Comparison of ENCODE assay signal across 25 mouse cellular contexts in genomic region chr11:59519741-59520495, GRCm38 (mm10). TPM values are rescaled to one million over a fixed set of nuclear protein-coding genes. Genes with fewer than 3 reads are reported as not detected.
DNase-seq lines count a peak whose midpoint lies in the region; ATAC-seq and TF ChIP-seq lines count a peak whose summit lies in the region.
"Had no signal": no experiment of that assay in that cellular context is flagged by ENCODE, and none has a peak within 500 bp of the region (broad histone marks: within the 10 kb centered on the region; RNA-seq: fewer than 3 reads in every experiment).

No protein-coding gene starts in this region.

- no peak overlapping the region for H3K4me3 ChIP-seq in liver, adult 2 months (ENCODE audit: insufficient read depth, low read depth, low read length)
- H3K4me3 ChIP-seq in ES-Bruce4 (ENCODE audit: low read depth, low read length), result no peak overlapping the region; the same call in 1 of the 2 replicates
- no peak overlapping the region for H3K4me3 ChIP-seq in stomach, embryonic 15.5 days (replicated peaks)
- H3K4me3 ChIP-seq in midbrain, embryonic 11.5 days (ENCODE audit: low read depth, low read length), result no peak overlapping the region
- H3K4me3 ChIP-seq: heart, embryonic 13.5 days; hindbrain, embryonic 15.5 days had no signal

- H3K27me3 ChIP-seq in liver, adult 2 months (ENCODE audit: control insufficient read depth, insufficient read depth, low read length), result no peaks in the 10 kb centered on the region
- H3K27me3 ChIP-seq in ES-Bruce4 (ENCODE audit: control insufficient read depth, insufficient read depth, low read length, poor library complexity, severe bottlenecking), result no peaks in the 10 kb centered on the region
- H3K27me3 ChIP-seq in stomach, embryonic 15.5 days (replicated peaks), result no peaks in the 10 kb centered on the region
- no peaks in the 10 kb centered on the region for H3K27me3 ChIP-seq in midbrain, embryonic 11.5 days (ENCODE audit: control insufficient read depth, insufficient read depth, low read length)
- H3K27me3 ChIP-seq: heart, embryonic 13.5 days; hindbrain, embryonic 15.5 days; Patski had no signal

- no peaks in the 10 kb centered on the region for H3K79me2 ChIP-seq in liver, adult 2 months (ENCODE audit: control insufficient read depth, insufficient read depth, low read length)

- H3K27ac ChIP-seq in liver, adult 2 months (replicated peaks; ENCODE audit: insufficient read depth, low read depth, low read length), result no peak overlapping the region
- peak overlapping the region; percentile 46 for H3K27ac ChIP-seq in ES-Bruce4 (ENCODE audit: insufficient read depth, low read length)
- H3K27ac ChIP-seq in stomach, embryonic 15.5 days, result peak overlapping the region; percentile 71
- no peak overlapping the region for H3K27ac ChIP-seq in midbrain, embryonic 11.5 days (ENCODE audit: low read depth, low read length)
- H3K27ac ChIP-seq: heart, embryonic 13.5 days; hindbrain, embryonic 15.5 days had no signal

- TF ChIP-seq CTCF in liver, adult 2 months (IDR thresholded peaks at IDR 0.05; ENCODE audit: low read depth, low read length), result no peak
- no peak for TF ChIP-seq CTCF in ES-Bruce4 (IDR thresholded peaks at IDR 0.05; ENCODE audit: low read depth, low read length)

- no peak overlapping the region for H3K9ac ChIP-seq in liver, adult 2 months (ENCODE audit: low read depth, low read length)
- H3K9ac ChIP-seq in ES-Bruce4 (ENCODE audit: low read depth, poor library complexity, severe bottlenecking), result peak overlapping the region; percentile 48
- no peak overlapping the region for H3K9ac ChIP-seq in stomach, embryonic 15.5 days
- no peak overlapping the region for H3K9ac ChIP-seq in midbrain, embryonic 11.5 days (ENCODE audit: low read length)
- H3K9ac ChIP-seq: heart, embryonic 13.5 days; hindbrain, embryonic 15.5 days had no signal

- no peak for TF ChIP-seq POLR2A in liver, adult 2 months (IDR thresholded peaks at IDR 0.05; ENCODE audit: extremely low read depth, insufficient read depth, low read length)
- TF ChIP-seq POLR2A in ES-Bruce4 (IDR thresholded peaks at IDR 0.05; ENCODE audit: insufficient read depth, low read length), result peak; percentile 12

- peaks cover 2% of the 10 kb centered on the region; the same call in 1 of the 2 replicates for H3K4me1 ChIP-seq in liver, adult 2 months (ENCODE audit: control insufficient read depth, insufficient read depth, low read length)
- peaks cover 7% of the 10 kb centered on the region for H3K4me1 ChIP-seq in ES-Bruce4 (ENCODE audit: control insufficient read depth, insufficient read depth, low read length)
- no peaks in the 10 kb centered on the region for H3K4me1 ChIP-seq in stomach, embryonic 15.5 days
- H3K4me1 ChIP-seq in midbrain, embryonic 11.5 days (ENCODE audit: control insufficient read depth, insufficient read depth, low read length), result no peaks in the 10 kb centered on the region
- H3K4me1 ChIP-seq: hindbrain, embryonic 15.5 days had no signal

- DNase-seq in liver, adult 2 months (ENCODE audit: extremely low read depth, low read depth, low spot score), result peak; percentile 74
- no peak for DNase-seq in liver
- DNase-seq in R1 (ENCODE audit: low read depth, low spot score), result peak; percentile 57
- no peak for DNase-seq in right cerebral cortex, postnatal 10 days (ENCODE audit: low spot score in 2 of 2)
- DNase-seq in midbrain, embryonic 11.5 days (ENCODE audit: low spot score, missing footprints), result no peak
- no peak for DNase-seq in ovary, postnatal 10 days (ENCODE audit: low spot score)
- DNase-seq: adrenal gland, postnatal 10 days; cerebellum, adult 11 months; cerebellum, adult 8-10 months; cerebellum, postnatal 14 days; gastrocnemius, postnatal 36 days; heart, adult 11 months; heart, postnatal 36 days had no signal

- TF ChIP-seq EP300 in ES-Bruce4 (IDR thresholded peaks at IDR 0.05; ENCODE audit: insufficient read depth, low read depth, low read length), result no peak

- H3K4me2 ChIP-seq in stomach, embryonic 15.5 days, result no peak overlapping the region
- no peak overlapping the region for H3K4me2 ChIP-seq in midbrain, embryonic 11.5 days
- H3K4me2 ChIP-seq: heart, embryonic 13.5 days; hindbrain, embryonic 15.5 days had no signal

- H3K9me3 ChIP-seq in ES-Bruce4 (replicated peaks; ENCODE audit: control insufficient read depth, insufficient read depth, low read length, poor library complexity, severe bottlenecking), result peaks cover 4% of the 10 kb centered on the region; the same call in 1 of the 2 replicates
- no peaks in the 10 kb centered on the region for H3K9me3 ChIP-seq in stomach, embryonic 15.5 days
- H3K9me3 ChIP-seq in midbrain, embryonic 11.5 days (ENCODE audit: control insufficient read depth, low read length), result peaks cover 3% of the 10 kb centered on the region; the same call in 1 of the 2 replicates
- H3K9me3 ChIP-seq: hindbrain, embryonic 15.5 days had no signal

- 43% methylated on average over 6 of the region's 6 CpGs for WGBS in liver, adult 2 months
- 64% methylated on average over 6 of the region's 6 CpGs for WGBS in stomach, embryonic 15.5 days
- WGBS in midbrain, embryonic 11.5 days, result 83% methylated on average over 6 of the region's 6 CpGs

- H3K36me3 ChIP-seq in liver, adult 2 months (ENCODE audit: control insufficient read depth, insufficient read depth, low read length), result no peaks in the 10 kb centered on the region
- no peaks in the 10 kb centered on the region for H3K36me3 ChIP-seq in ES-Bruce4 (ENCODE audit: control insufficient read depth, insufficient read depth, low read length, poor library complexity, severe bottlenecking)
- no peaks in the 10 kb centered on the region for H3K36me3 ChIP-seq in stomach, embryonic 15.5 days
- no peaks in the 10 kb centered on the region for H3K36me3 ChIP-seq in midbrain, embryonic 11.5 days (ENCODE audit: control insufficient read depth, insufficient read depth, low read length)
- H3K36me3 ChIP-seq: heart, embryonic 13.5 days; hindbrain, embryonic 15.5 days had no signal

- no peak for ATAC-seq in stomach, embryonic 15.5 days (ENCODE audit: insufficient read depth, low FRiP score, low read depth)
- ATAC-seq in midbrain, embryonic 11.5 days (ENCODE audit: low FRiP score), result no peak
- ATAC-seq: forebrain, embryonic 14.5 days; Patski had no signal

RNA-seq across cellular contexts. Expression of gene Zkscan17, which starts 6.6 kb away (rescaled TPM):
- 5.1 and 7.1 TPM in 2 replicates for total RNA-seq in liver, adult 2 months (2014; rRNA removed)
- 8.0 and 9.4 TPM in 2 replicates for polyA plus RNA-seq in liver, adult 2 months (2012; rRNA removed)
- 52.5 and 56.8 TPM in 2 replicates for polyA plus RNA-seq in ES-Bruce4 (2011; ENCODE audit: insufficient read depth, insufficient read length, low read depth, missing spikeins)
- 17.0 and 18.0 TPM in 2 replicates for polyA plus RNA-seq in stomach, embryonic 15.5 days (2015; fragmentation: Nextera tagmentation; extraction: Ambion mirVana)
- 19.1 and 22.4 TPM in 2 replicates for polyA plus RNA-seq in midbrain, embryonic 11.5 days (2014; fragmentation: Nextera tagmentation; extraction: Ambion mirVana)

RNA-seq across cellular contexts. Expression of gene Nlrp3, which starts 21.4 kb away (rescaled TPM):
- total RNA-seq in liver, adult 2 months (2014; rRNA removed), result 0.55 and 0.60 TPM in 2 replicates
- polyA plus RNA-seq in liver, adult 2 months (2012; rRNA removed), result 0.14 and 0.44 TPM in 2 replicates
- polyA plus RNA-seq in ES-Bruce4 (2011; ENCODE audit: insufficient read depth, insufficient read length, low read depth, missing spikeins), result 0.17 TPM in 1 of 2 replicates, not detected in the other
- polyA plus RNA-seq in stomach, embryonic 15.5 days (2015; fragmentation: Nextera tagmentation; extraction: Ambion mirVana), result 0.41 and 0.80 TPM in 2 replicates
- not detected in 2 replicates for polyA plus RNA-seq in midbrain, embryonic 11.5 days (2014; fragmentation: Nextera tagmentation; extraction: Ambion mirVana)

RNA-seq across cellular contexts. Expression of gene Zfp867, which starts 47.6 kb away (rescaled TPM):
- total RNA-seq in liver, adult 2 months (2014; rRNA removed), result 3.2 and 4.1 TPM in 2 replicates
- 0.34 and 0.39 TPM in 2 replicates for polyA plus RNA-seq in liver, adult 2 months (2012; rRNA removed)
- 7.5 and 9.4 TPM in 2 replicates for polyA plus RNA-seq in ES-Bruce4 (2011; ENCODE audit: insufficient read depth, insufficient read length, low read depth, missing spikeins)
- 6.0 and 6.6 TPM in 2 replicates for polyA plus RNA-seq in stomach, embryonic 15.5 days (2015; fragmentation: Nextera tagmentation; extraction: Ambion mirVana)
- polyA plus RNA-seq in midbrain, embryonic 11.5 days (2014; fragmentation: Nextera tagmentation; extraction: Ambion mirVana), result 11.4 and 11.9 TPM in 2 replicates

RNA-seq across cellular contexts. Expression of gene Olfr222, which starts 56.1 kb away (rescaled TPM):
- not detected in 2 replicates for total RNA-seq in liver, adult 2 months (2014; rRNA removed)
- not detected in 2 replicates for polyA plus RNA-seq in liver, adult 2 months (2012; rRNA removed)
- polyA plus RNA-seq in ES-Bruce4 (2011; ENCODE audit: insufficient read depth, insufficient read length, low read depth, missing spikeins), result not detected in 2 replicates
- not detected in 2 replicates for polyA plus RNA-seq in stomach, embryonic 15.5 days (2015; fragmentation: Nextera tagmentation; extraction: Ambion mirVana)
- polyA plus RNA-seq in midbrain, embryonic 11.5 days (2014; fragmentation: Nextera tagmentation; extraction: Ambion mirVana), result not detected in 2 replicates
- total RNA-seq: adrenal gland, postnatal 10 days; adrenal gland, postnatal 4 days; common myeloid progenitor, adult 5-6 weeks; gastrocnemius, adult 8-10 months; gastrocnemius, postnatal 36 days; heart, postnatal 36 days had no signal
- polyA plus RNA-seq: brain, embryonic 14.5 days; forebrain, embryonic 14.5 days; heart, embryonic 13.5 days; heart, postnatal 0 days; hindbrain, embryonic 11.5 days; hindbrain, embryonic 15.5 days; Patski had no signal

Comparison
In these comparisons a context has a peak if more than half of its experiments do, and no peak if none do; other contexts are left out.
1. DNase-seq: peak in liver, adult 2 months (single experiment) and R1 (single experiment); none in liver (single experiment), right cerebral cortex, postnatal 10 days (0 of 2), midbrain, embryonic 11.5 days (single experiment) and ovary, postnatal 10 days (single experiment).
2. H3K27ac ChIP-seq: peak in ES-Bruce4 (single experiment) and stomach, embryonic 15.5 days (single experiment); none in liver, adult 2 months (single experiment) and midbrain, embryonic 11.5 days (single experiment).